Mouse (Mus musculus) ES-E14 (cell line): ENCODE data around the gene Cdhr4.

Experiments used
- ZC3H11A ChIP-seq: IDR thresholded peaks from 2 replicates; pipeline ENCODE4 v1.6.1; 2012; ENCODE audit warnings: low read depth, mild to moderate bottlenecking, inconsistent platforms, low read length, borderline replicate concordance
- ZNF384 ChIP-seq: IDR thresholded peaks from 2 replicates; pipeline ENCODE4 v1.6.1; 2012; ENCODE audit warnings: low read depth, low read length, inconsistent platforms

DNA sequence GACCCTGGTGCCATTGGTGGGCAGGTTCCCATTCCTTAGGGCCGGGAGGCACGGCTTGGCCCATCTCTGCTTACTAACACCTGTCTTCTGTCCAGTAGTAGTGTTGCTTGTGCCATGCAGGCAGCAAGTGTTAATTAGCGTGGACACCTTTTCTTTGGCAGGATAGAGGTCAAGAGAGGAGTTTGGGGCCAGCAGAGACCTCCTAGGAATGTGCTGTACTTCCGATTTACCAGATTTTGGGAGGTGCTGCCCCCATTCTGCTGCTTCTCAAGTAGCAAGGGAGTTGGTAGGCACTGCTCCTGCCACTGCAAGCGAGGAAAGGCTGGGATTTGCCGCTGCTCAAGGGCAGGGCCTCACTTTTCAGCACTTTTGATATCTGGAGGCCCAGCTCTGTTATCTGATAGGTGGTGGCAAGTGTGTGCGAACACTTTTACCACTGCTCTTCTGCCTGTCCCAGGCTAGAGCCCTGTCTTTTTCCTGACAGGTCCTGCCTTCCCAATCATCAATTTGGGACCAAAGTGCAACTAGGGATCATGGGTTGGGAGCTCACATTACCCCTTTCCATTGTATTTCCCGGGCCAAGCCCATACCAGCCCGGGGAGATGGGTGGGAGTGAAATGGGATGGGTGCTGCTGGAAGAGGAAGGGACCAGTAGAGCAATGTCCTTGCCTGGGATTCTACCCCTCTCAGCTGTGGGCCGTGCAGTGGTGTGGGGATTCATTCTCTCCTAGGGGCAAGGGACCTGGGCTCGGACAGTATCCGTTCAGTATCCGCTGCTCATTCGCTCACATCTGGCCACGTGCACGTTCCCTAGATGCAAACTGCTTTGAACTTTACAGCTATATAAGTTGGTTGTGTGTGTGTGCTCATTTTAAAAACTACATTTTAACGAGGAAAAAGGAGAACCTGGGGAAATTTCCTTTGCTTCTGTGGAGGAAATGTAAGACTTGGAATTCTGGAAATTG is 55.6 kb downstream of the Cdhr4 start:
- TF ChIP-seq ZNF384 (no peak), ZC3H11A (no peak)
